Mouse (Mus musculus) liver, embryonic 14.5 days (tissue): ENCODE data around the gene Sdk1. TPM values are rescaled to one million over a fixed set of nuclear protein-coding genes. Genes with fewer than 3 reads are reported as not detected.

Experiments
- ATAC-seq: fragments of 200-750 bp; cut with Nextera tagmentation; 2 replicates; pipeline ENCODE4 v1.8.0; 2017; ENCODE audit warnings: moderate number of reproducible peaks, mild to moderate bottlenecking, moderate library complexity; ENCODE audit not compliant: insufficient read depth
- DNase-seq, 3 experiments: peaks; one replicate each; pipeline ENCODE4 v3.0.0-alpha.2; 2012 to 2013; ENCODE audit warnings: low read depth in 3 of 3, low spot score in 3 of 3
- H3K27ac ChIP-seq: fragments of 300-500 bp; sonication (generic); 2 replicates; pipeline ENCODE4 v1.5.1; 2014; ENCODE audit warnings: moderate library complexity, mild to moderate bottlenecking, control low read depth, inconsistent platforms
- H3K27me3 ChIP-seq: fragments of 300-500 bp; sonication (generic); 2 replicates; pipeline ENCODE4 v1.6.1; 2014; ENCODE audit warnings: mild to moderate bottlenecking, low read length, moderate library complexity; ENCODE audit not compliant: control insufficient read depth, insufficient read depth
- H3K36me3 ChIP-seq: fragments of 300-500 bp; sonication (generic); replicated peaks from 2 replicates; pipeline ENCODE4 v1.6.1; 2014; ENCODE audit warnings: low read depth; ENCODE audit not compliant: control insufficient read depth, insufficient read depth
- H3K4me1 ChIP-seq, 2 experiments: fragments of 200-500 bp in 1 of 2; fragments of 300-500 bp in 1 of 2; sonication (generic) in 1 of 2; replicated peaks; 2 replicates each; pipeline ENCODE4 v1.6.1; 2012 to 2014; ENCODE audit warnings: antibody characterized with exemption in 1 of 2, inconsistent platforms in 1 of 2, low read length in 1 of 2; ENCODE audit not compliant: control insufficient read depth in 2 of 2, insufficient read depth in 2 of 2
- H3K4me2 ChIP-seq: fragments of 300-500 bp; sonication (generic); 2 replicates; pipeline ENCODE4 v1.6.1; 2014; ENCODE audit warnings: low read depth, mild to moderate bottlenecking, control low read depth, moderate library complexity
- H3K4me3 ChIP-seq, 2 experiments: fragments of 200-500 bp in 1 of 2; fragments of 300-500 bp in 1 of 2; sonication (generic) in 1 of 2; 2 replicates each; pipeline ENCODE4 v1.5.1; 2012 to 2014; ENCODE audit warnings: low read depth in 2 of 2, low read length in 2 of 2, mild to moderate bottlenecking in 2 of 2, control low read depth in 1 of 2, inconsistent platforms in 1 of 2, moderate library complexity in 1 of 2; ENCODE audit not compliant: insufficient read depth in 1 of 2
- H3K9ac ChIP-seq: fragments of 300-500 bp; sonication (generic); replicated peaks from 2 replicates; pipeline ENCODE4 v1.6.1; 2014; ENCODE audit warnings: mild to moderate bottlenecking, control low read depth, moderate library complexity
- H3K9me3 ChIP-seq: fragments of 300-500 bp; sonication (generic); 2 replicates; pipeline ENCODE4 v1.6.1; 2016; ENCODE audit warnings: low read length, mixed read lengths; ENCODE audit not compliant: control insufficient read depth
- CTCF ChIP-seq: IDR thresholded peaks from 2 replicates; pipeline ENCODE4 v1.5.1; 2016; ENCODE audit warnings: antibody characterized with exemption, low read depth, control low read depth
- EP300 ChIP-seq: IDR thresholded peaks from 2 replicates; pipeline ENCODE4 v1.6.1; 2016; ENCODE audit warnings: antibody characterized with exemption, low read depth
- WGBS: fragments of 180-500 bp; shearing (Covaris S2); extraction: QIAGEN DNeasy Blood & Tissue Kit; methylation state at CpG from one replicate; pipeline ENCODE4 v1.1.7; 2014; ENCODE audit not compliant: insufficient replicate concordance; 5-methylcytosine and 5-hydroxymethylcytosine counted together
- polyA plus RNA-seq, 2 experiments: library from polyadenylated mRNA; depleted of rRNA in 1 of 2; stranded (reverse) in 1 of 2; unstranded in 1 of 2; fragments of >200 nt; fragmentation: Nextera tagmentation in 1 of 2; extraction: Ambion mirVana in 1 of 2; gene quantifications; 2 replicates each; pipeline versions ENCODE4 v1.2.1 to v1.2.3; 2012 to 2014

Gene Sdk1
- polyA plus RNA-seq (2012; rRNA removed), result 0.19 and 0.25 TPM in 2 replicates
- 0.01 and 0.15 TPM in 2 replicates for polyA plus RNA-seq (2014; fragmentation: Nextera tagmentation; extraction: Ambion mirVana)

DNA sequence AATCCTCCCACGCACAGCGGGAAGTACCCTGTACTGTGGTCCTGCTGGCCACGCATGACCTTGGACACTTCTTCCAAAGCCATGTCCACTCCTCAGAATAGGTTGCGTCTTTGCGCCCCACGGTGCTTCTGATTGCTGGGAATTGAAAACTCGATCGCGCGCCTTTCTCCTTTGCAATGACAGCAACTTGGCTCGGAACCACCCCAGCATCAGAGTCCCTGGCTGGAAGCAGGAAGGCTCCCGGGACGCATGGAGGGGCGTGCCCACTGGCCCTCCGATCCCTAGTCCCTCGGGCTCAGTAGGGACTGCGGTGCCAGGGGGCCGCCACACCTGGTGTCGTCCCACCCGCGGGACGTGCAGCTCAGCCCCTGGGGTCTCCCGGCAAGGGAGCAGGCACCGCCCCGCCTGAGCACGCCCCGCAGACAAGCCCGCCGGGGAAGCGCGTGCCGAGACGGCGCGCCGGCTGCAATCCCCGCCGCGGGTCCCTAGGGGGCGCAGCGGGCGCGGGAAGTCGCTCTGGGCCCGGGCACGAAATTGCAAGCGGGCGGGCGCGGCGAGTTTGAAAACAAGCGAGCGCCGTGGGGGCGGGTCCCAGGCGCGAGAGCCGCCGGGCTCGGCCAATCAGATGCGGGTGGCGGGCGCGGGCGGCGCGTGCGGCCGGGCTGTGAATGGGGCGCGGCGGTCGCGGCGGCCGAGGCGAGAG lies at the start of gene Sdk1:
Sdk1 (plus strand) TSS at position 650 of the 703 bp plus-strand sequence.
- H3K9me3 ChIP-seq, result no peaks in the 10 kb centered on the region
- no peaks in the 10 kb centered on the region for H3K36me3 ChIP-seq
- H3K4me3 ChIP-seq, result peak within 1 kb of the TSS; percentile 40 to 53
- H3K4me1 ChIP-seq, result 0 out of 4 replicates have a peak, but pooled peaks cover 0 to 2% of the 10 kb centered on the region in 2 experiments
- H3K27me3 ChIP-seq, result peaks cover 31% of the 10 kb centered on the region
- no peak within 1 kb of the TSS for H3K9ac ChIP-seq
- ATAC-seq (peak; percentile 90), DNase-seq (peak; percentile 58 to 66 (median 61))
- WGBS, result 1% methylated on average over 75 of the region's 77 CpGs
- peak; percentile 51 for TF ChIP-seq CTCF
- no peak for TF ChIP-seq EP300
- no peak within 1 kb of the TSS for H3K27ac ChIP-seq
- peak within 1 kb of the TSS; percentile 56 for H3K4me2 ChIP-seq

GRCm38 (mm10) chr5:141197278-141197677 lies 44.0 kb upstream of the Sdk1 start:
- Histone ChIP-seq H3K9me3 (no peaks in the 10 kb centered on the region), H3K36me3 (no peaks in the 10 kb centered on the region), H3K27me3 (no peaks in the 10 kb centered on the region), H3K27ac (no peak overlapping the region), H3K4me3 (no peak overlapping the region), H3K9ac (no peak overlapping the region), H3K4me2 (no peak overlapping the region), H3K4me1 (no peaks in the 10 kb centered on the region)
- TF ChIP-seq EP300 (no peak), CTCF (no peak)
- no peak for ATAC-seq
- DNase-seq, result no peak
- 43% methylated on average over 4 of the region's 4 CpGs for WGBS

GRCm38 (mm10) chr5:141202276-141203065 lies 38.8 kb upstream of the Sdk1 start:
- Histone ChIP-seq H3K4me1 (no peaks in the 10 kb centered on the region), H3K27me3 (no peaks in the 10 kb centered on the region), H3K4me2 (no peak overlapping the region), H3K4me3 (no peak overlapping the region), H3K27ac (no peak overlapping the region), H3K9me3 (no peaks in the 10 kb centered on the region), H3K36me3 (no peaks in the 10 kb centered on the region), H3K9ac (no peak overlapping the region)
- TF ChIP-seq CTCF (no peak), EP300 (no peak)
- 58% methylated on average over 11 of the region's 11 CpGs for WGBS
- ATAC-seq, result no peak
- DNase-seq, result no peak

GRCm38 (mm10) chr5:141207061-141207460 lies 34.2 kb upstream of the Sdk1 start:
- Histone ChIP-seq H3K4me1 (no peaks in the 10 kb centered on the region), H3K9me3 (no peaks in the 10 kb centered on the region), H3K9ac (no peak overlapping the region), H3K4me2 (no peak overlapping the region), H3K36me3 (no peaks in the 10 kb centered on the region), H3K27ac (no peak overlapping the region), H3K27me3 (no peaks in the 10 kb centered on the region), H3K4me3 (no peak overlapping the region)
- WGBS, result 39% methylated on average over 5 of the region's 5 CpGs
- ATAC-seq (no peak), DNase-seq (no peak)
- TF ChIP-seq CTCF (no peak), EP300 (no peak)

- no peak overlapping the region for H3K9ac ChIP-seq
- 46% methylated on average over 3 of the region's 3 CpGs for WGBS
- H3K4me1 ChIP-seq, result no peaks in the 10 kb centered on the region; a peak in 1 of 4 replicates
- no peak for TF ChIP-seq EP300
- no peak for TF ChIP-seq CTCF
- ATAC-seq, result no peak
- H3K27me3 ChIP-seq, result no peaks in the 10 kb centered on the region
- no peak for DNase-seq
- no peak overlapping the region for H3K4me3 ChIP-seq
- no peak overlapping the region for H3K4me2 ChIP-seq
- H3K27ac ChIP-seq, result no peak overlapping the region
- no peaks in the 10 kb centered on the region for H3K9me3 ChIP-seq
- H3K36me3 ChIP-seq, result no peaks in the 10 kb centered on the region
Observed at GRCm38 (mm10) chr5:141225243-141225642, 16.0 kb upstream of the Sdk1 start.
